Mouse (Mus musculus): ENCODE measurements around the gene Sesn1.

The Sesn1 gene

GRCm38 (mm10) chr10:41867956-41868355, 58.2 kb downstream of the Sesn1 start:
- DNase-seq (ENCODE audit: extremely low read depth, low read depth), result no peak

- no peak for DNase-seq (ENCODE audit: extremely low read depth, low read depth)
Measured at GRCm38 (mm10) chr10:41870101-41870500, 60.4 kb downstream of the Sesn1 start.

GRCm38 (mm10) chr10:41871564-41871963, 61.8 kb downstream of the Sesn1 start:
- DNase-seq (ENCODE audit: extremely low read depth, low read depth), result no peak

- no peak for DNase-seq (ENCODE audit: extremely low read depth, low read depth)
Measured at GRCm38 (mm10) chr10:41875624-41876023, 65.9 kb downstream of the Sesn1 start.

- DNase-seq (ENCODE audit: extremely low read depth, low read depth), result no peak
Measured at GRCm38 (mm10) chr10:41878344-41878743, 68.6 kb downstream of the Sesn1 start.

- DNase-seq (ENCODE audit: extremely low read depth, low read depth), result no peak
Measured at GRCm38 (mm10) chr10:41879675-41880074, 69.9 kb downstream of the Sesn1 start.

- DNase-seq (ENCODE audit: extremely low read depth, low read depth), result no peak
Measured at GRCm38 (mm10) chr10:41880206-41880605, 70.5 kb downstream of the Sesn1 start.

GRCm38 (mm10) chr10:41880777-41881176, 71.0 kb downstream of the Sesn1 start:
- DNase-seq (ENCODE audit: extremely low read depth, low read depth), result no peak

GRCm38 (mm10) chr10:41881438-41881837, 71.7 kb downstream of the Sesn1 start:
- DNase-seq (ENCODE audit: extremely low read depth, low read depth), result no peak

GRCm38 (mm10) chr10:41883741-41884575, 74.2 kb downstream of the Sesn1 start:
- DNase-seq (ENCODE audit: extremely low read depth, low read depth), result no peak

- DNase-seq (ENCODE audit: extremely low read depth, low read depth), result peak; percentile 74
Measured at GRCm38 (mm10) chr10:41887080-41887821, 77.5 kb downstream of the Sesn1 start.

GRCm38 (mm10) chr10:41888365-41888941, 78.7 kb downstream of the Sesn1 start:
- peak; percentile 60 for DNase-seq (ENCODE audit: extremely low read depth, low read depth)

- no peak for DNase-seq (ENCODE audit: extremely low read depth, low read depth)
Measured at GRCm38 (mm10) chr10:41889566-41889965, 79.8 kb downstream of the Sesn1 start.

- DNase-seq (ENCODE audit: extremely low read depth, low read depth), result no peak
Measured at GRCm38 (mm10) chr10:41890537-41890936, 80.8 kb downstream of the Sesn1 start.

GRCm38 (mm10) chr10:41891312-41891711, 81.6 kb downstream of the Sesn1 start:
- no peak for DNase-seq (ENCODE audit: extremely low read depth, low read depth)

GRCm38 (mm10) chr10:41893433-41894411, 84.0 kb downstream of the Sesn1 start:
- DNase-seq (ENCODE audit: extremely low read depth, low read depth), result no peak

- DNase-seq (ENCODE audit: extremely low read depth, low read depth), result peak; percentile 60
Measured at GRCm38 (mm10) chr10:41896425-41896824, 86.7 kb downstream of the Sesn1 start.

- DNase-seq (ENCODE audit: extremely low read depth, low read depth), result no peak
Measured at GRCm38 (mm10) chr10:41896865-41897264, 87.1 kb downstream of the Sesn1 start.

- DNase-seq (ENCODE audit: extremely low read depth, low read depth), result no peak
Measured at GRCm38 (mm10) chr10:41901456-41901855, 91.7 kb downstream of the Sesn1 start.

GRCm38 (mm10) chr10:41901864-41902263, 92.1 kb downstream of the Sesn1 start:
- DNase-seq (ENCODE audit: extremely low read depth, low read depth), result no peak

- no peak for DNase-seq (ENCODE audit: extremely low read depth, low read depth)
Measured at GRCm38 (mm10) chr10:41907473-41907872, 97.7 kb downstream of the Sesn1 start.
